Mouse (Mus musculus) limb, embryonic 11.5 days (tissue): ENCODE measurements around the gene Trim17. TPM values are rescaled to one million over a fixed set of nuclear protein-coding genes. Genes with fewer than 3 reads are reported as not detected.
A peak's percentile ranks its signal among the peaks of the same experiment; 100 is the strongest.

Source experiments
- ATAC-seq: fragments of 200-750 bp; cut with Nextera tagmentation; 2 replicates; pipeline ENCODE4 v1.8.0; 2017; ENCODE audit warnings: low read depth; ENCODE audit not compliant: insufficient number of reproducible peaks, low FRiP score, low TSS enrichment
- DNase-seq: peaks from one replicate; pipeline ENCODE4 v3.0.0-alpha.2; 2015; ENCODE audit warnings: low spot score
- H3K27ac ChIP-seq: fragments of 300-500 bp; sonication (generic); replicated peaks from 2 replicates; pipeline ENCODE4 v1.5.1; 2014; ENCODE audit warnings: low read depth, mild to moderate bottlenecking, low read length
- H3K27me3 ChIP-seq: fragments of 300-500 bp; sonication (generic); 2 replicates; pipeline ENCODE4 v1.6.1; 2014; ENCODE audit warnings: mild to moderate bottlenecking, low read length, mixed read lengths; ENCODE audit not compliant: control insufficient read depth, insufficient read depth
- H3K36me3 ChIP-seq: fragments of 300-500 bp; sonication (generic); 2 replicates; pipeline ENCODE4 v1.6.1; 2014; ENCODE audit warnings: mild to moderate bottlenecking, low read length, moderate library complexity, mixed read lengths; ENCODE audit not compliant: control insufficient read depth, insufficient read depth
- H3K4me1 ChIP-seq: fragments of 300-500 bp; sonication (generic); 2 replicates; pipeline ENCODE4 v1.6.1; 2014; ENCODE audit warnings: low read length, mixed read lengths; ENCODE audit not compliant: control insufficient read depth, insufficient read depth
- H3K4me2 ChIP-seq: fragments of 300-500 bp; sonication (generic); 2 replicates; pipeline ENCODE4 v1.6.1; 2014; ENCODE audit warnings: low read depth, mild to moderate bottlenecking, moderate library complexity; ENCODE audit not compliant: severe bottlenecking
- H3K4me3 ChIP-seq: fragments of 300-500 bp; sonication (generic); 2 replicates; pipeline ENCODE4 v1.5.1; 2014; ENCODE audit warnings: low read depth, low read length
- H3K9ac ChIP-seq: fragments of 300-500 bp; sonication (generic); 2 replicates; pipeline ENCODE4 v1.6.1; 2014; ENCODE audit warnings: mild to moderate bottlenecking, low read length
- H3K9me3 ChIP-seq: fragments of 300-500 bp; sonication (generic); 2 replicates; pipeline ENCODE4 v1.6.1; 2016; ENCODE audit warnings: low read length; ENCODE audit not compliant: control insufficient read depth
- WGBS: fragments of 180-500 bp; shearing (Covaris S2); extraction: QIAGEN DNeasy Blood & Tissue Kit; methylation state at CpG from one replicate; pipeline ENCODE4 v1.1.7; 2014; 5-methylcytosine and 5-hydroxymethylcytosine counted together
- polyA plus RNA-seq: library from polyadenylated mRNA; unstranded; fragments of >200 nt; fragmentation: Nextera tagmentation; extraction: Ambion mirVana; gene quantifications from 2 replicates; pipeline ENCODE4 v1.2.1, GENCODE M21; 2014

Trim17 gene
- polyA plus RNA-seq, 1 experiment from 2014 or later, result 0.25 TPM

DNA sequence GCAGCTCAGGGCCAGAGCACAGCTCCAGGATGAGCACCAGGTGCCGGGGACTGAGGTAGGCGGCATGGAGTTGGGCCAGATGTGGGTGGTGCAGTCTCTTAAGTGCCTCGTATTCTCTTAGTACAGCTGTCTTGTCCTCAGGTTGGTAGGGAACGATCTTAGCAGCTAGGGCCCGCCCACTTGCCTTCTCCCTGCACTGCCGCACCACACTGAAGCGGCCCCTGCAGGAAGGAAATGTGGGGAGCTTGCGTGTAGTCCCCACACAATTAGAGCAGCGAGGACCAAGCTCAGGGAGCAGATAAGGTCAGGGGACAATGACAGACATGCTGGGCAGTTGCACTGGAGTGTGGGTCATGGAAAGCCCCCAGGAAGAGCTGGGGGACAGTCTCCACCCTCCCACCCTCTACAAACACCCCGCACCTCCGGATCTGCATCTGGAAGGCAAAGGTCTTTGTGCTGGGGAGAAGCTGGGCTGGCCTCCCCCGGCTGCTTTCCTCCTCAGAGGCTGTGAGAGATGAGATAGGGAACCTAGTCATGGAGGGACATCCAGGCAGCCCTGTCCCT, 41.4 kb downstream of the Trim17 start:
- H3K4me3 ChIP-seq, result no peak overlapping the region
- ATAC-seq (no peak), DNase-seq (no peak)
- H3K36me3 ChIP-seq, result no peaks in the 10 kb centered on the region; the same call in 1 of the 2 replicates
- WGBS, result 56% methylated on average over 12 of the region's 12 CpGs
- H3K9me3 ChIP-seq, result no peaks in the 10 kb centered on the region
- no peaks in the 10 kb centered on the region for H3K4me1 ChIP-seq
- H3K4me2 ChIP-seq, result no peak overlapping the region
- H3K27me3 ChIP-seq, result peaks cover 15% of the 10 kb centered on the region
- no peak overlapping the region for H3K9ac ChIP-seq
- H3K27ac ChIP-seq, result no peak overlapping the region

DNA sequence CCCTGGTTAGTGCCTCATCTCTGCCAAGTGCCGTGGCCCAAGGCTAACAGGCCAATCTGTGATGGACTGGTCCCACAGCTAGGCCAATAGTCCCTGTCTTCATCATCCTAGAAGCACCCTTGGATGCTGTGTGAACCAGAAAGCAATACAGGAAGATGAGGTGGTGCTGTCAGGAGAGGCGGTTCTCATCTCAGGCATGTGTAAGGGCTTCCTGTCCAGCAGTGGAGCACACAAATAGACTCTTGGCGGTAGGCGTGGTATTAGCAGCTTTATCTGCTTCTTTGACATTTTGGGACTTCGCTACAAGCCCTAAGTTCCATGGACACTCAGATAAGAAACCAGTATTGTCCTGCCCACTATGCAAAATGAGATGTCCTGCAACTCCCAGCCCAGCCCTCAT, 43.1 kb downstream of the Trim17 start:
- Histone ChIP-seq H3K4me1 (no peaks in the 10 kb centered on the region), H3K4me2 (no peak overlapping the region), H3K27ac (no peak overlapping the region), H3K9ac (no peak overlapping the region), H3K4me3 (no peak overlapping the region), H3K36me3 (no peaks in the 10 kb centered on the region), H3K9me3 (no peaks in the 10 kb centered on the region), H3K27me3 (peaks cover 15% of the 10 kb centered on the region)
- ATAC-seq (no peak), DNase-seq (no peak)
- WGBS, result 93% methylated on average over 5 of the region's 5 CpGs

DNA sequence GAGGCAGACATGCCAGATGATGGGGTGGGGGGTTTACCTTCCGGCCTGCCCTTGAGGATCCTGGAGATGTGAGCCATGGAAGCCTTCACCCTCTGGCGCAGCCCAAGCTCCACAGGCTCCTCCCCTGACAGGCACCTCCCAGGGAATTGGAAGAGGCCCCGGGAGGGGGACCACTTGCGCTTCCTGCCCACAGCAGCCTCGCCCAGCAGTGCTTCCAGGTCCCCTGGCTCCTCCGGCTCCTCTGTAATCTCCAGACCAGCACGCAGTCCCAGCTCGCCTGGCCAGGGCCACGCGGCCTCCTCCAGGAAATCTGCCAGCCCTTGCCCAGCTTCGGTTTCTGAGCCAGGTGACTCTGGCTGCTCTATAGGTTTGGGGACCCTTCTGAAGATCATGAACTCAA, 44.7 kb downstream of the Trim17 start:
- H3K27me3 ChIP-seq, result peaks cover 10% of the 10 kb centered on the region

DNA sequence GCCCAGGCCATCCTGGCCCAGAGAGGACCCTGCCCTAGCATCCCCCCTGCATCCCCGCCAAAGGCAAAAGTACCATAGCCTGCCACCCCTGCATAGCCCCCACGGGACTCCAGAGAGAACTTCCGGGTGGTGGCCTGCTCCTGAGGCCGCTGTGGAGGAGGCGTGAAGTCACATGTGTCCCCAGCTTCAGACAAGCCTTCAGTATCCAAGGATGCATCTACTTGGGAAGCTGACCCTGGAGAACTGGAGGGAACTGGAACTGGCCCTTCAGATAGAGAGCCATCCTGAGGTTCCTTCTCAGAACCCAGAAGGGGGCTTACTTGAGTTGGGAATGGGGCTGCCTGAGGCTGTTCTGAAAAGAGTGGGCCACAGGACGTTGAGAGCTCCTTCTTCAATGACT, 45.3 kb downstream of the Trim17 start:
- Histone ChIP-seq H3K27me3 (peaks cover 5% of the 10 kb centered on the region), H3K9me3 (no peaks in the 10 kb centered on the region), H3K9ac (no peak overlapping the region), H3K4me3 (no peak overlapping the region), H3K4me2 (no peak overlapping the region), H3K4me1 (no peaks in the 10 kb centered on the region), H3K27ac (no peak overlapping the region), H3K36me3 (no peaks in the 10 kb centered on the region)
- 75% methylated on average over 6 of the region's 6 CpGs for WGBS
- ATAC-seq (no peak), DNase-seq (no peak)

More for the DNA sequence above, 44.7 kb downstream of the Trim17 start:
- ATAC-seq (no peak), DNase-seq (no peak)
- Histone ChIP-seq H3K9me3 (no peaks in the 10 kb centered on the region), H3K9ac (no peak overlapping the region), H3K36me3 (no peaks in the 10 kb centered on the region), H3K27ac (no peak overlapping the region), H3K4me3 (no peak overlapping the region), H3K4me2 (no peak overlapping the region), H3K4me1 (no peaks in the 10 kb centered on the region)
- WGBS, result 51% methylated on average over 11 of the region's 11 CpGs

DNA sequence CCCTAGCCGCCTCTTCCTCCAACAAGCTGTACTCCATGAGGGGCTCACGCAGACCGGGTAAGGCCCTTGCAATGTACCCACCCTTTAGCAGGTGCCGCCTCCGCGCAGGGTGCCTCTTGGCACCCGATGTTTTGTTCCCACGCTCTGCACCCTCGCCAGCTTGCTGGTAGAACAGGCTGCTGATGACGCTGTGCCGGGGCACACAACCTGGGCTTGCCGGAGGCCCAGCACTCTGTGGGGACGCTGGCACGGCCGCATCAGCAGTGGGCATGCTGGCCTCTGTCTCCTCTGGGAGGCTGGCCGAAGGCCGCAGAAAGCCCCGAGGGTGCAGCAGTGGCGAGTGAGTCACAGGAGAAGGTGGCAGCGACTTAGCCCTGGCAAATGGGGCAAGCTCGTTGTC, 46.1 kb downstream of the Trim17 start:
- Histone ChIP-seq H3K4me3 (no peak overlapping the region), H3K27ac (no peak overlapping the region), H3K27me3 (no peaks in the 10 kb centered on the region; the same call in 1 of the 2 replicates), H3K36me3 (no peaks in the 10 kb centered on the region), H3K4me2 (no peak overlapping the region; the same call in 1 of the 2 replicates), H3K9ac (no peak overlapping the region), H3K4me1 (no peaks in the 10 kb centered on the region), H3K9me3 (no peaks in the 10 kb centered on the region)
- DNase-seq, result no peak
- 91% methylated on average over 21 of the region's 21 CpGs for WGBS
- no peak for ATAC-seq

DNA sequence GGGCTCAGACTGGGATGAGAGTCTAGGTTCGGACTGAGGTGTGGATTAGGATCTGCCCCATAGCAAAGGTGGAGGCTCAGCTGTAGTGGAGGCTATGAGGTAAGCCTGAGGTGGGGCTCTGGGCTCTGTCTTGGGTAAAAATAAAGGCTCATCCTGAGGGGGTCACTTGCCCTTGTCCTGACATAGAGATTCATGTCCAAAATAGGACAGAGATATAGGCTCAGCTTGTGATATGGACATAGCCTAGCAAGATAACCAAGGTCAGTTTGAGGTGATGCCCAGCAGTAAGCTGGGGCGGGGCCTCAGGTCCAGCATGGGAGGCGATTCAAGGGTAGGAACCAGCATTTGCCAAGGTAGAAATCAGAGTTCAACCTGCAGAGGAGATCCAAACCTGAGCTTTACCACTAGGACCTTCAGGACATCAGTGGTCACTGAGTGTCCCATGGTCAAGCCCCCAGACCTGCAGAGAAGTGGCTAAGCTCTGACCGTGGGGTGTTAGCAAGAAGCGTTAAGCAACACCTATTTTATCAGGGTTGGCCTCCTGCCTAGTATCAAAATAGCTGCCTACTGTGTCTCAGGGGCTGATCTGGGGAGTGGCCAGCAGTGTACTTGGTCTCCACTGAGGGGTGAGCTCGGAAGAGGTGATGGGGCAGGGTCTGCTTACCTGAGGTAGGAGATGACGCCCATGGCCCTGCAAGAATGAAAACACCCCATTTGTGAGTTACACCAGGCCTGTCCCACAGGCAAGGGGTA, 48.0 kb downstream of the Trim17 start:
- no peaks in the 10 kb centered on the region for H3K36me3 ChIP-seq
- WGBS, result 76% methylated on average over 7 of the region's 7 CpGs
- H3K9ac ChIP-seq, result no peak overlapping the region
- H3K27ac ChIP-seq, result no peak overlapping the region
- H3K4me1 ChIP-seq, result no peaks in the 10 kb centered on the region
- H3K4me2 ChIP-seq, result no peak overlapping the region
- no peaks in the 10 kb centered on the region for H3K27me3 ChIP-seq
- no peak for ATAC-seq
- H3K9me3 ChIP-seq, result no peaks in the 10 kb centered on the region
- no peak for DNase-seq
- H3K4me3 ChIP-seq, result no peak overlapping the region

DNA sequence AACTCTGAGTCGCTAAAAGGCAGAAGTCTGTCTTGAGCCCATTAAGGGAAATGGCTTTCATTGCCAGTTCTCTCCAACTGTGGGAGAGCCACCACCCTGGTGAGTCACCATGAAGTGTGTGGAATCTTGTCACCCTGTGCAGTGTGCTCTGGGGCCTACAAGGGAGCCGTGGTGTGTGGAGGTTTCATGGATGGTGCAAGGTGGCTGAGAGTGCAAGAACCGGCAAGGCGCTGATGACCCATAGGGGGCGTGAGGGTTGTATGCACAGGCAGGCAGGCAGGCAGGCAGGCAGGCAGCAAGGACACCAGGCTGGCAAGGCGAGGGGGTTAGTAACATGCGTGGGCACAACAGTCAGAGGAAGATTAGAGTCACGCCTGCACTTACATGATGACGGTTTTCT, 60.6 kb downstream of the Trim17 start:
- DNase-seq, result peak; percentile 46
- WGBS, result 42% methylated on average over 9 of the region's 9 CpGs
- Histone ChIP-seq H3K36me3 (no peaks in the 10 kb centered on the region), H3K9ac (no peak overlapping the region), H3K4me1 (no peaks in the 10 kb centered on the region), H3K9me3 (no peaks in the 10 kb centered on the region), H3K27me3 (no peaks in the 10 kb centered on the region), H3K27ac (no peak overlapping the region), H3K4me3 (no peak overlapping the region), H3K4me2 (no peak overlapping the region)
- ATAC-seq, result no peak
